Mouse (Mus musculus): Measurements from ENCODE around the gene Rwdd4a. TPM values are rescaled to one million over a fixed set of nuclear protein-coding genes. Genes with fewer than 3 reads are reported as not detected.

The Rwdd4a gene
- 45.8 and 49.8 TPM in 2 replicates for polyA plus RNA-seq (2016; fragmentation: Nextera tagmentation; extraction: Ambion mirVana)

DNA sequence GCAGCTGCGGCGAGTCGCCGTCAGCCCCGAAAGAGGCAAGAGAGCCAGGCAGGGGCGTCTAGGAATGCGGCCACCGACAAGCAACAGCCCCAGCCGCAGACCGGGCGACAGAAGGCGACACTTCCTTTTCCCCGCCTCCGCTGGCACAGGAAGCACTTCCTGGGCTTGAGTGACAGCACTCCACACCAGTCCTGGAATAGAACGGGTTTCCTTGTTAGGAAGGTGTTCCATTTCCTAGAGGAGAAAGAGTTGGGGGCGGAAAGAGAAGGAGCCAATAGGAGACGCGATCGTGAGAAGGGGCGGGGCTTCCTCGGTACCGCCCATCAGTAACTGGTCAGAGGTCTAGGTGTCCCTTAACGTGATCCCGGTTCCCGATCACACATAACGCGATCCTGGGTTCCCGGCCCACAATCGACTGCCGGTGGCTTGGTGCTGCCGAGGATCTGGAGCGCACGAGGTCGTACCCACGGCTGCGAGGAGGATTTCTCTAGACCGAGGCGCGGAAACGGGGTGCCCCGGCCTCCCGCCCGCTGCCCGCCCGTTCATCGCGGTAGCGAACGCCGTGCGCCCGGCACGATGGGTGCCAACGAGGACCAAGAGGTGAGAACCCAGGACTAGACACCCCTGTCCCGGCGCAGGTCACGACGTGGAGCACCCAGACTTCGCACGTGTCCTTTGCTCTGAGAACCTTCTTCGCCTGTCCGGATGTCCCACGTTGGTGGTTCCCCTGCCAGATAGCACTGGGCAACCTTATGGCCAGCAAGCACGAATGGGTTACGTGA, at the start of gene Rwdd4a, which contains the start of gene Trappc11:
Gene Rwdd4a (plus strand): TSS at position 321 of the 782 bp plus-strand sequence.
Gene Trappc11 (minus strand): TSS at position 127 of the 782 bp plus-strand sequence.
- under 1% methylated on average over 65 of the region's 65 CpGs for WGBS
- ATAC-seq (ENCODE audit: insufficient number of reproducible peaks, insufficient read depth, low FRiP score, low TSS enrichment, low read depth) = peak; percentile 100
- peak within 1 kb of the TSS; percentile 86 for H3K9ac ChIP-seq (replicated peaks)
- peak within 1 kb of the TSS; percentile 68; the same call in 1 of the 2 replicates for H3K27ac ChIP-seq
- peak within 1 kb of the TSS; percentile 83 for H3K4me3 ChIP-seq (replicated peaks)
- H3K4me1 ChIP-seq (replicated peaks) = peaks cover 18% of the 10 kb centered on the region
- no peaks in the 10 kb centered on the region for H3K9me3 ChIP-seq
- H3K4me2 ChIP-seq = peak within 1 kb of the TSS; percentile 85
- H3K36me3 ChIP-seq = peaks cover 33% of the 10 kb centered on the region
- H3K27me3 ChIP-seq = no peaks in the 10 kb centered on the region

DNA sequence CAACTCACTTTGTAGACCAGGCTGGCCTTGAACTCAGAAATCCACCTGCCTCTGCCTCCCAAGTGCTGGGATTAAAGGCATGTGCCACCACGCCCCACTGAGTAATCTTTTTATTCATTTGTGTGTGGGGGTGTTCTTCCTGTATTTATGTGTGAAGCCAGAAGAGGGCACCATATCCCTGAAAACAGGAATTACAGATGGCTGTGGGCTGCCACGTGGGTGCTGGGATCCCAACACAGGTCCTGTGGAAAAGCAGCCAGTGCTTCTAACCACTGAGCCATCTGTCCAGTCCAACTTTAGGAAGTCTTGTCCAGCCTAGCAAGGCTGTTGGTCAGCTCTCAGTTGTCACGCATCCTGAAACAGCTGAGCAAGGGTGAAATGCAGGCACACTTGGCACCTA, 46.2 kb upstream of the Rwdd4a start:
- H3K9ac ChIP-seq (replicated peaks) = no peak overlapping the region
- peaks cover 46% of the 10 kb centered on the region for H3K36me3 ChIP-seq
- H3K27me3 ChIP-seq = no peaks in the 10 kb centered on the region
- 96% methylated on average over 3 of the region's 3 CpGs for WGBS
- H3K4me2 ChIP-seq = no peak overlapping the region
- 0 out of 2 replicates have a peak, but pooled peaks cover 4% of the 10 kb centered on the region for H3K4me1 ChIP-seq (replicated peaks)
- ATAC-seq (ENCODE audit: insufficient number of reproducible peaks, insufficient read depth, low FRiP score, low TSS enrichment, low read depth) = no peak
- H3K27ac ChIP-seq = no peak overlapping the region
- no peak overlapping the region for H3K4me3 ChIP-seq (replicated peaks)
- peaks cover 10% of the 10 kb centered on the region; the same call in 1 of the 2 replicates for H3K9me3 ChIP-seq

DNA sequence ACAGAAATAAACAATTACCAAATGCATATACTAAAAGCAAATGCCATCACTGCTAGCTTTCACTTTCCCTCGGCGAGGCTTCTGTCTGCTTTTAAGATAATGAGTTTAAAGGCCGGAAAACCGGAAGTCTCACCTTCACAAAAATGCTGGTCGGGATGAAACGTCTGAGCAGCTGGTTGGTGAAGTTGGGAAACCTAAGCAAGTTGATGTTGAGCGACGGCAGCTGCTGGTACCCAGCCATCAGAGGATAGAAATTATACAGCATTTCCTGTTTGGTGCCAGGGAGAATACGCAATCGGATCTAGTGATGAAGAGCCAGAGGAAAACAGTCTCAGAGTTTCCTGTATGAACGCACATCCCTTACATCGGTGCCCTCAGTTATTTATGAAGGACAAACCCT, 40.4 kb upstream of the Rwdd4a start:
- H3K36me3 ChIP-seq = peaks cover 89% of the 10 kb centered on the region
- no peaks in the 10 kb centered on the region for H3K9me3 ChIP-seq
- H3K9ac ChIP-seq (replicated peaks) = no peak overlapping the region
- ATAC-seq (ENCODE audit: insufficient number of reproducible peaks, insufficient read depth, low FRiP score, low TSS enrichment, low read depth) = no peak
- H3K4me2 ChIP-seq = no peak overlapping the region
- no peaks in the 10 kb centered on the region for H3K27me3 ChIP-seq
- no peaks in the 10 kb centered on the region for H3K4me1 ChIP-seq (replicated peaks)
- H3K4me3 ChIP-seq (replicated peaks) = no peak overlapping the region
- no peak overlapping the region for H3K27ac ChIP-seq
- WGBS = 90% methylated on average over 12 of the region's 12 CpGs

DNA sequence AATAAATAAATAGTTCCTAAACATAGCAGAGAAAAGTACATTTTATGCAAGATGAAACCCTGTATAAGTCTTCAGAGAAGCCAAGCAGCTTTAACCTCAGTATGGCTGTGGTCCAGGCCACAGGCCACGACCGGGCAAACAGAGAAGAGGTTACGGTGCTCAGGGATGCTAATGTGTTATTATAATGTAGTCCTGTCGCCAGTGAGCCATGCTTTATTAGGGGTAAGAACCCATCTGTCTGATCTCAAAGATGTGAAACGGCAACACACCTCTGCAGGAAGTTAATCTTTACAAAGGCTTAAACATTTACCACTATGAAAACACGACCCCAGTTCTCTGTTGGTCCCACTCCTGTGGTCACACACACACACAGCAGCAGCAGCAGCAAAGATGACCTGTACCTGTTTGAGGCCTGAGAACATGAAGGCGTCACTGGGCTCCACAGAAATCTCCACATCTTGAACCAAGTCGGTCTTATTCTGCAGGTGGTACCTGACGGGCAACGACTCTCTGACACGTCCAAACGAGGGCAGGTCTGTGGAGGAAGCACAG, 38.8 kb upstream of the Rwdd4a start:
- Histone ChIP-seq H3K9ac (replicated peaks) (no peak overlapping the region), H3K4me1 (replicated peaks) (no peaks in the 10 kb centered on the region), H3K36me3 (peaks cover 95% of the 10 kb centered on the region), H3K4me3 (replicated peaks) (no peak overlapping the region), H3K27me3 (no peaks in the 10 kb centered on the region), H3K9me3 (no peaks in the 10 kb centered on the region), H3K4me2 (no peak overlapping the region), H3K27ac (no peak overlapping the region)
- 91% methylated on average over 12 of the region's 12 CpGs for WGBS
- ATAC-seq (ENCODE audit: insufficient number of reproducible peaks, insufficient read depth, low FRiP score, low TSS enrichment, low read depth) = no peak

DNA sequence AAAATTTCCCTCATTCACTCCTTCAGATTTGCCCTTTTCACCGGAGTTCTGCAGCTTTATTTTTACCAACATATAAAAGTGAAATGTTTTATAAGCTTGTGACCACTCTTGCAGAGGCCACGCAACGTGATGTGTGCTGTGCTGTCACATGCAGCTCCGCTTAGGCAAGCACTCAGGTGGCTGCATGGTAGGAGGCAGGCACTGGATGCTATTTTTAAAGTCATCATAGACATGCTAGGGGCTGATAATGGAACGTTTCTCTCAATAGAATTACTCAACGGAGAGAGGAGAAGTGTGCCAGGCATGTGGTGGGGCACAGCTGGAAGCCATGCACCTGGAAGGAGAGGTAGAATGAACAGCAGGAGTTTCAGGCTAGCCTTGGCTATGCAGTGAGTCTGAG, 38.0 kb upstream of the Rwdd4a start:
- 90% methylated on average over 6 of the region's 6 CpGs for WGBS
- ATAC-seq (ENCODE audit: insufficient number of reproducible peaks, insufficient read depth, low FRiP score, low TSS enrichment, low read depth) = no peak

DNA sequence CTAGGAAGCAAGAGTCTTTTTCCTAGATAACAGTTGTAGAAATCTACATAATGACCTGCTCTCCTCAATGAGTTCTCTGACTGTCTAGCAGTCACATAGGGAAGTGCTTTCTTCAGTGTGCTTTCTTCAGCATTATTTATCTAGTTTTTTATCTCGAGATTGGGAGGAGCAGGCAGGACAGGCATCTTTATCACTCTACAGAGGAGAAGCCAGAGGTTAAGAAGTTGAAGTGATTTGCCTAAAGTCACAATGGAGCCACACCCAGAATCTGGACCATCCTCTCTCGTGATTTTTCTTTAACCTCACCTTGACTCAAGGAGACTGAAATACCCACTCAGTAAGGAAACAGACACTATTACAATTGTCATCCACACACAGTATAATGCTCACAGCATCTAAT, 31.5 kb upstream of the Rwdd4a start:
- Histone ChIP-seq H3K9ac (replicated peaks) (no peak overlapping the region), H3K4me1 (replicated peaks) (no peaks in the 10 kb centered on the region), H3K36me3 (peaks cover 93% of the 10 kb centered on the region), H3K27ac (no peak overlapping the region), H3K9me3 (no peaks in the 10 kb centered on the region), H3K4me2 (no peak overlapping the region), H3K4me3 (replicated peaks) (no peak overlapping the region), H3K27me3 (no peaks in the 10 kb centered on the region)
- no peak for ATAC-seq (ENCODE audit: insufficient number of reproducible peaks, insufficient read depth, low FRiP score, low TSS enrichment, low read depth)
- 77% methylated on average over 2 of the region's 2 CpGs for WGBS

More for the DNA sequence above, 38.0 kb upstream of the Rwdd4a start:
- peaks cover 98% of the 10 kb centered on the region for H3K36me3 ChIP-seq
- H3K4me1 ChIP-seq (replicated peaks) = no peaks in the 10 kb centered on the region
- no peak overlapping the region for H3K4me3 ChIP-seq (replicated peaks)
- no peaks in the 10 kb centered on the region for H3K27me3 ChIP-seq
- no peak overlapping the region for H3K9ac ChIP-seq (replicated peaks)
- no peak overlapping the region for H3K4me2 ChIP-seq
- no peak overlapping the region for H3K27ac ChIP-seq
- no peaks in the 10 kb centered on the region for H3K9me3 ChIP-seq

DNA sequence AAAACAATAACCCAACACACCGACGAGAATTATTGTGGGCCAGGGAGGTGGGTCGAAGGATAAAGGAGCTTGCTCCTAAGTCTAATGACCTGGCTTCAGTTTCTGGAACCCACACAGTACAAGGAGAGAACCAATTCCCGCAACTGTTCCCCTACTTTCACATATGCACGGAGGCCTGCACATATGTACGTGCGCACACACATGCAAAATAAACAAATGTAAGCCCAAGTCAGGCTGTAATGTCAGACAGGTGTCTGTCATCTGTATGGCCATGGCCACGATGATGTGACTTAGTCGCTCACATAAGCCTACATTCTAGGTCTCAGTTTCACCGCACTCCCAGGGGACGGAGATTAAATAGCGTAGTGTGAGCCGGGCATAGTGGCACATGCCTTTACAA, 30.9 kb upstream of the Rwdd4a start:
- WGBS = 95% methylated on average over 13 of the region's 13 CpGs
- Histone ChIP-seq H3K4me1 (replicated peaks) (no peaks in the 10 kb centered on the region), H3K4me2 (no peak overlapping the region), H3K27me3 (no peaks in the 10 kb centered on the region), H3K9me3 (no peaks in the 10 kb centered on the region), H3K4me3 (replicated peaks) (no peak overlapping the region), H3K9ac (replicated peaks) (no peak overlapping the region), H3K36me3 (peaks cover 92% of the 10 kb centered on the region), H3K27ac (no peak overlapping the region)
- no peak for ATAC-seq (ENCODE audit: insufficient number of reproducible peaks, insufficient read depth, low FRiP score, low TSS enrichment, low read depth)

DNA sequence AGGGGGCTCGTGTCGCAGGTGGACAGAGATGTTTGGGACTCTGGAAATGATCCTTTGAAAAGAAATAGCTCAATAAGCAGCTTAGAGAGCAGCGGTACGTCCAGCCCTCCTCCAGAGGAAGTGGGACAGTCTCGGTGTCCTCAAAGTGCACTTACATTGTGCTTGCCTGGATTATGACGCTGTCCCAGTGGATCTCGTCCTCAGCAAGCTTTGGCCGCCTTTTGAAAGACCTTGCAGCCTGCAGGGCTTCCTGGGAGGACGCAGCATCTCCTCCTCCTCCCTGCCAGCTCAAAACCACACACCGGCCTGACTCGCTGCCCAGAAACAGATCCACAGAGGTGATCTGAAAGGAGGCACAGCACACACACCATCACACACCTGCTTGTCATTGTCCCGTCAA, 28.0 kb upstream of the Rwdd4a start:
- peaks cover 92% of the 10 kb centered on the region for H3K36me3 ChIP-seq
- H3K4me3 ChIP-seq (replicated peaks) = no peak overlapping the region
- H3K27me3 ChIP-seq = no peaks in the 10 kb centered on the region
- H3K9ac ChIP-seq (replicated peaks) = no peak overlapping the region
- ATAC-seq (ENCODE audit: insufficient number of reproducible peaks, insufficient read depth, low FRiP score, low TSS enrichment, low read depth) = no peak
- H3K4me2 ChIP-seq = no peak overlapping the region
- no peaks in the 10 kb centered on the region for H3K9me3 ChIP-seq
- 93% methylated on average over 12 of the region's 12 CpGs for WGBS
- H3K4me1 ChIP-seq (replicated peaks) = no peaks in the 10 kb centered on the region
- H3K27ac ChIP-seq = no peak overlapping the region

DNA sequence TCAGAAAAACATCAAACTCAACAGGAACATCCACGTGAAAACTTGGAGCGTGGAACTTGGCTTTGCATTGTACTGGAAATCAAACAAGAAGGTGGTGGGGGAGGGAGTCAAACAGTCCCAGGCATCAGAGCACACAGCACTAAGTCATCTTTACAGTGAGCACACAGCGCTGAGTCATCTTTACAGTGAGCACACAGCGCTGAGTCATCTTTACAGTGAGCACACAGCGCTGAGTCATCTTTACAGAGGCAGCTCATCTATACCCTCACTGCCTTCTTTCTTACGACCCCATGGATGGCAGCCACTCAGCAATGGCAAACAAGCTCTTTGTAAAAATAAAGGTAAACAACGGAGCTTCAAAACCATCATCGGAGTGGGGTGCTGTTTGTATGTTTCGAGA, 22.5 kb upstream of the Rwdd4a start:
- ATAC-seq (ENCODE audit: insufficient number of reproducible peaks, insufficient read depth, low FRiP score, low TSS enrichment, low read depth) = no peak
- no peak overlapping the region for H3K4me2 ChIP-seq
- peaks cover 86% of the 10 kb centered on the region for H3K36me3 ChIP-seq
- no peak overlapping the region for H3K9ac ChIP-seq (replicated peaks)
- WGBS = 93% methylated on average over 9 of the region's 9 CpGs
- no peaks in the 10 kb centered on the region for H3K4me1 ChIP-seq (replicated peaks)
- H3K4me3 ChIP-seq (replicated peaks) = no peak overlapping the region
- H3K9me3 ChIP-seq = no peaks in the 10 kb centered on the region
- no peaks in the 10 kb centered on the region for H3K27me3 ChIP-seq
- no peak overlapping the region for H3K27ac ChIP-seq

DNA sequence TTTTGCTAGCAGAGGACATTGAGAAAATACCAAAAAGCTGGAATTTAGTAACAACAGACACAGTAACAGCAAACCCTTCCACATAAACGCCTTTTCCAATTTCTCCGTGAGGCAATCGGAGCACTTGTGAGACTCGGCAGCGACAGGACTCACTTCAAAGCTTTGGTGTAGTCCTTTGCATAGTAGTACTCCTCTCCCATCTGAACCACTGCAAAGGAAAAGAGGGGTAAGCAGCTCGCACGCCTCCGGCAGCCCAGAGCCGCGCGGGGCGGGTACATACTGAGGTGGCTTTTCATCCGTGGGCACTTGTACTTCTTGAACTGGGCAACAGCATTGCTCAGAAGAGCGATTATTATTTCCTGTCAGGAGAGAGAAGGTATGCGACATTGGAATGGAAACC, 19.9 kb upstream of the Rwdd4a start:
- Histone ChIP-seq H3K27ac (no peak overlapping the region), H3K9me3 (no peaks in the 10 kb centered on the region), H3K4me2 (no peak overlapping the region), H3K4me1 (replicated peaks) (no peaks in the 10 kb centered on the region), H3K4me3 (replicated peaks) (no peak overlapping the region), H3K36me3 (peaks cover 82% of the 10 kb centered on the region), H3K9ac (replicated peaks) (no peak overlapping the region), H3K27me3 (no peaks in the 10 kb centered on the region)
- 95% methylated on average over 15 of the region's 15 CpGs for WGBS
- ATAC-seq (ENCODE audit: insufficient number of reproducible peaks, insufficient read depth, low FRiP score, low TSS enrichment, low read depth) = no peak

DNA sequence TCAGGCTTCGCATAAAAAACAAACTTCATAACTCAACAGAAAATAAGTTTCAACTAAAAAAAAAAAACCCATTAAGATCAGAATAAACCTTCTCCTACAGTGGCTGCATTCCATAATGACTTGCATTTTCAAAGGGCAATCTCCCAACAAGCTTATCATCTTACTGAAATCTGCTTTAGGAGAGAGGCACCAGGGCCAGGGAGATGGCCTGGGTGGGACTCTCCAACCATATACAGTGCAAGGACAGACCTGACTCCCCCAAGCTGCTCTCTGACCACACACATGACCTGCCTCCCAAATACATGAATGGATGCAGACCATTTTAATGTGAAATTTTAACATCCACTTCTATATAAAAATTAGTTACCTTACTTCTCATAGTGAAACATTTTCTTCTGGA, 5.4 kb upstream of the Rwdd4a start:
- no peak overlapping the region for H3K4me3 ChIP-seq (replicated peaks)
- 92% methylated on average over 1 of the region's 1 CpGs for WGBS
- no peak for ATAC-seq (ENCODE audit: insufficient number of reproducible peaks, insufficient read depth, low FRiP score, low TSS enrichment, low read depth)
- no peak overlapping the region for H3K27ac ChIP-seq
- peaks cover 63% of the 10 kb centered on the region for H3K36me3 ChIP-seq
- no peaks in the 10 kb centered on the region for H3K27me3 ChIP-seq
- no peak overlapping the region for H3K4me2 ChIP-seq
- H3K9ac ChIP-seq (replicated peaks) = no peak overlapping the region
- peaks cover 12% of the 10 kb centered on the region for H3K4me1 ChIP-seq (replicated peaks)
- H3K9me3 ChIP-seq = no peaks in the 10 kb centered on the region
